In the genomic region with DNA sequence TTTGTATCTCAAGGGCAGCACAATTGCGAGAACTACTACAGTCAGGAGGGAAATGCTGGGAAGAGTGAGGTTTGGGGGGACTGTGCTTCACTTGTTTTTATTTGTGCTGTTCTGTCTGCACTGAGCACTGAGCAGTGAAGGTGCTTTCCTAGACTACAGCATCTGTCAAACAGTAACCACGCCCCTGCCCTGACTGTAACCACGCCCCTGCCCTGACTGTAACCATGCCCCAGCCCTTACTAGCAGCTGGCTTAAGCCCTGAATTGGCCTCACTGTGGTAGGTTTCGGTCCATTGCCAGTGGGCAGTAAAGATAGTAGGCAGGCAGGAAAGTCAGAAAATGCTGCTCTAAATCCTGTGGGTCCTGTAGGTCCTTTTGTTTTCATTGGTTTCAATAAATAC, we compare ENCODE assay signal across 9 mouse cellular contexts.
A peak's percentile ranks its signal among the peaks of the same experiment; 100 is the strongest.
DNase-seq lines count a peak whose midpoint lies in the region; ATAC-seq and TF ChIP-seq lines count a peak whose summit lies in the region.
"Had no signal": no experiment of that assay in that cellular context is flagged by ENCODE, and none has a peak within 500 bp of the region (broad histone marks: within the 10 kb centered on the region; RNA-seq: fewer than 3 reads in every experiment).

No protein-coding gene starts in this region.

- WGBS in lung, embryonic 14.5 days = 56% methylated on average over 4 of the region's 4 CpGs
- WGBS in lung, postnatal 0 days = 64% methylated on average over 4 of the region's 4 CpGs
- WGBS in kidney, embryonic 14.5 days = 44% methylated on average over 4 of the region's 4 CpGs
- 76% methylated on average over 4 of the region's 4 CpGs for WGBS in heart, adult 2 months

- no peak for TF ChIP-seq POLR2A in brain, embryonic 14.5 days (IDR thresholded peaks at IDR 0.05; ENCODE audit: borderline replicate concordance, extremely low read depth, insufficient read depth, insufficient read length, poor library complexity, severe bottlenecking)
- no peak for TF ChIP-seq POLR2A in heart, adult 2 months (IDR thresholded peaks at IDR 0.05; ENCODE audit: insufficient read depth, low read depth, low read length)

- no peak overlapping the region for H3K9ac ChIP-seq in lung, embryonic 14.5 days
- no peak overlapping the region for H3K9ac ChIP-seq in lung, postnatal 0 days (replicated peaks; ENCODE audit: low read depth)
- no peak overlapping the region for H3K9ac ChIP-seq in kidney, embryonic 14.5 days (ENCODE audit: low read depth, low read length)
- no peak overlapping the region for H3K9ac ChIP-seq in heart, adult 2 months (ENCODE audit: low read depth, low read length)

- no peak for TF ChIP-seq EP300 in lung, postnatal 0 days (IDR thresholded peaks at IDR 0.05)
- no peak for TF ChIP-seq EP300 in heart, adult 2 months (IDR thresholded peaks at IDR 0.05; ENCODE audit: insufficient read depth, low read depth, low read length)

- no peaks in the 10 kb centered on the region for H3K36me3 ChIP-seq in lung, embryonic 14.5 days (ENCODE audit: insufficient read depth)
- H3K36me3 ChIP-seq in lung, postnatal 0 days (ENCODE audit: insufficient read depth, low read length) = no peaks in the 10 kb centered on the region
- H3K36me3 ChIP-seq in kidney, embryonic 14.5 days (ENCODE audit: control insufficient read depth, insufficient read depth, low read length) = no peaks in the 10 kb centered on the region
- H3K36me3 ChIP-seq in heart, adult 2 months (ENCODE audit: control insufficient read depth, insufficient read depth, low read length) = no peaks in the 10 kb centered on the region

- H3K27ac ChIP-seq in lung, embryonic 14.5 days (ENCODE audit: low read depth) = no peak overlapping the region
- no peak overlapping the region for H3K27ac ChIP-seq in lung, postnatal 0 days (ENCODE audit: low read length)
- H3K27ac ChIP-seq in kidney, embryonic 14.5 days (ENCODE audit: low read depth, low read length) = no peak overlapping the region
- no peak overlapping the region for H3K27ac ChIP-seq in heart, adult 2 months

- no peak for TF ChIP-seq CTCF in lung, embryonic 14.5 days (IDR thresholded peaks at IDR 0.05; ENCODE audit: low read depth)
- TF ChIP-seq CTCF in lung, postnatal 0 days (IDR thresholded peaks at IDR 0.05) = no peak
- TF ChIP-seq CTCF in brain, embryonic 14.5 days (IDR thresholded peaks at IDR 0.05; ENCODE audit: borderline replicate concordance, extremely low read depth, insufficient read depth, insufficient read length) = no peak
- no peak for TF ChIP-seq CTCF in heart, adult 2 months (IDR thresholded peaks at IDR 0.05)

- no peak overlapping the region for H3K4me3 ChIP-seq in lung, embryonic 14.5 days (ENCODE audit: low read depth, low read length)
- no peak overlapping the region for H3K4me3 ChIP-seq in lung, postnatal 0 days (ENCODE audit: low read depth, low read length)
- H3K4me3 ChIP-seq in kidney, embryonic 14.5 days (ENCODE audit: low read length) = no peak overlapping the region
- no peak overlapping the region for H3K4me3 ChIP-seq in heart, adult 2 months

- H3K4me2 ChIP-seq in lung, embryonic 14.5 days = no peak overlapping the region
- H3K4me2 ChIP-seq in lung, postnatal 0 days (replicated peaks; ENCODE audit: low read depth, low read length) = no peak overlapping the region
- H3K4me2 ChIP-seq in kidney, embryonic 14.5 days (replicated peaks; ENCODE audit: low read depth, low read length) = no peak overlapping the region

- H3K27me3 ChIP-seq in lung, embryonic 14.5 days (ENCODE audit: insufficient read depth, low read length) = no peaks in the 10 kb centered on the region
- no peaks in the 10 kb centered on the region for H3K27me3 ChIP-seq in lung, postnatal 0 days (replicated peaks; ENCODE audit: insufficient read depth, low read length)
- H3K27me3 ChIP-seq in kidney, embryonic 14.5 days (ENCODE audit: control insufficient read depth, insufficient read depth, low read length) = no peaks in the 10 kb centered on the region
- no peaks in the 10 kb centered on the region for H3K27me3 ChIP-seq in heart, adult 2 months (ENCODE audit: control insufficient read depth, insufficient read depth, low read length)

- intact Hi-C loops in heart, adult 2 months (cut with DNase I) = no loop called here
- intact Hi-C loops in gastrocnemius, postnatal 36 days (cut with DNase I) = no loop called here

- peak; percentile 11 for DNase-seq in lung, embryonic 14.5 days
- no peak for DNase-seq in lung, postnatal 0 days (ENCODE audit: low spot score)
- DNase-seq in brain, embryonic 14.5 days (ENCODE audit: low read depth) = peak; percentile 18
- DNase-seq in spleen, postnatal 4 days (ENCODE audit: low spot score in 2 of 2) = peak; percentile 30 to 68
- DNase-seq in heart, adult 2 months = no peak
- no peak for DNase-seq in lung, postnatal 14 days
- no peak for DNase-seq in gastrocnemius, postnatal 36 days
- DNase-seq: cerebellum, postnatal 25 days had no signal

- no peak for ATAC-seq in lung, embryonic 14.5 days (ENCODE audit: insufficient read depth)
- ATAC-seq in lung, postnatal 0 days = no peak
- ATAC-seq in kidney, embryonic 14.5 days (ENCODE audit: low FRiP score, low TSS enrichment) = peak; percentile 84

- no peaks in the 10 kb centered on the region for H3K79me2 ChIP-seq in heart, adult 2 months (replicated peaks; ENCODE audit: control insufficient read depth, insufficient read depth, low read length)

- no peaks in the 10 kb centered on the region; the same call in 1 of the 2 replicates for H3K9me3 ChIP-seq in lung, embryonic 14.5 days (ENCODE audit: low read depth, low read length)
- H3K9me3 ChIP-seq in lung, postnatal 0 days (ENCODE audit: low read length) = no peaks in the 10 kb centered on the region
- H3K9me3 ChIP-seq in kidney, embryonic 14.5 days (ENCODE audit: control insufficient read depth, low read length) = no peaks in the 10 kb centered on the region

- H3K4me1 ChIP-seq in lung, embryonic 14.5 days (ENCODE audit: insufficient read depth) = no peaks in the 10 kb centered on the region
- no peaks in the 10 kb centered on the region for H3K4me1 ChIP-seq in lung, postnatal 0 days (ENCODE audit: insufficient read depth, low read depth, low read length)
- H3K4me1 ChIP-seq in kidney, embryonic 14.5 days (ENCODE audit: control insufficient read depth, insufficient read depth, low read length) = no peaks in the 10 kb centered on the region
- no peaks in the 10 kb centered on the region for H3K4me1 ChIP-seq in heart, adult 2 months (ENCODE audit: control insufficient read depth, insufficient read depth, low read length)

Comparison
In these comparisons a context has a peak if more than half of its experiments do, and no peak if none do; other contexts are left out.
1. DNase-seq: peak in lung, embryonic 14.5 days (single experiment), brain, embryonic 14.5 days (single experiment) and spleen, postnatal 4 days (2 of 2); none in lung, postnatal 0 days (single experiment), heart, adult 2 months (0 of 2), lung, postnatal 14 days (single experiment) and gastrocnemius, postnatal 36 days (0 of 2).